Mouse (Mus musculus): Measurements from ENCODE around the gene Cd163l1. TPM values are rescaled to one million over a fixed set of nuclear protein-coding genes. Genes with fewer than 3 reads are reported as not detected.

The Cd163l1 gene
- total RNA-seq, 1 experiment from 2014 or later = not detected

DNA sequence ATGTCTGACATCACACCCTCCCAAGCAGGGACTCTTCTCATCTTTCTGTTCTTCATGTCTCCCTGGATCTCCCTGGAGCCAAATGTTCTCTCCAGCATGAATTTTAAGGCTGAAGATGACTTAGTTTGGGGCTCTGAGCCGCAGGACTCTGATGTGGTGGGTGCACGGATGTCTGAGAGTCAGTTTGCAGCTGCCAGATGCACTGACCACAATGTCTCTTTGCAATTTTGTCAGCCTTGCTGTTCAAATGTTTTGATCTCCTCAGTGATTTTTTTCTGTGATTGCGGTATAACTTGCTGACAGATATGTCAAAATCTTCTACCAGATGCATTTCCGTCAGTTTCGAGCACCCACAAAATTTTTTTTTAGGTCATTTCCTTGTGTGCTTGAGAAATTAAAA lies 4.2 kb upstream of the Cd163l1 start:
- ATAC-seq (replicated peaks; ENCODE audit: low read depth, poor library complexity, severe bottlenecking) = no peak

- no peak for ATAC-seq (replicated peaks; ENCODE audit: low read depth, poor library complexity, severe bottlenecking)
These were observed 1.2 kb downstream of the Cd163l1 start for GRCm38 (mm10) chr7:140219268-140219667.

DNA sequence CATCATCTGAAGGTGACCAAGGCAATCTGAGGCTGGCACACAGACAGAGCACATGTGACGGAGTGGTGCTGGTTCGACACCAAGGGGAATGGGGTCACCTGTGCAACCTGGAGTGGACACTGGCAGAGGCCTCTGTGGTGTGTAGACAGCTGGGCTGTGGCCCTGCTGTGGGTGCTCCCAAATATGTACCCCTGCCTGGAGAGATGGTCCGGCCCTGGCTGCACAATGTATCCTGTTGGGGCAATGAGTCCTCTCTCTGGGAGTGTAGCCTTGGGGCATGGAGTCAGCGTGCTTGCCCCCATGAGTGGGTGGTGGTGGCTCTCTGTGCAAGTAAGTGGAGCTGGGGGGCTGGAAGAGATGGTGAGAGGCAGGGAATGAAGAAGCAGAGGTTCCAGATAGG lies 2.3 kb downstream of the Cd163l1 start:
- no peak for ATAC-seq (replicated peaks; ENCODE audit: low read depth, poor library complexity, severe bottlenecking)

DNA sequence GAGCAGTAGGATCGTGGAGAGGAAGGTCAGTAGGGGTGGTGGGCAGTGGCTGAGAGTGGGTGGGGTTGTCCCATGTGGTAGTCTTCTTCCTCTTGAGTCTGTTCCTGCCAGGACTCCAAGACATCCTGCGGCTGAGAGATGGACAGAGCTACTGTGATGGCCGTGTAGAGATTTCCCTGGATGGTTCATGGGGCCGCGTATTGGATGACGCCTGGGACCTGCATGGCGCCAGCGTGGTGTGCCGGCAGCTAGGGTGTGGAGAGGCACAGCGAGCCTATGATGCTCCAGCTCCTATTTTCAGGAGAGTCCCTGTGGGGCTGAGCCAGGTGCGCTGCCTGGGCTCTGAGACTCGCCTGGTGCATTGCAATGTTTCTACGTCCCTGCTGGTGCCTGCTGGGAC lies 6.1 kb downstream of the Cd163l1 start:
- no peak for ATAC-seq (replicated peaks; ENCODE audit: low read depth, poor library complexity, severe bottlenecking)

DNA sequence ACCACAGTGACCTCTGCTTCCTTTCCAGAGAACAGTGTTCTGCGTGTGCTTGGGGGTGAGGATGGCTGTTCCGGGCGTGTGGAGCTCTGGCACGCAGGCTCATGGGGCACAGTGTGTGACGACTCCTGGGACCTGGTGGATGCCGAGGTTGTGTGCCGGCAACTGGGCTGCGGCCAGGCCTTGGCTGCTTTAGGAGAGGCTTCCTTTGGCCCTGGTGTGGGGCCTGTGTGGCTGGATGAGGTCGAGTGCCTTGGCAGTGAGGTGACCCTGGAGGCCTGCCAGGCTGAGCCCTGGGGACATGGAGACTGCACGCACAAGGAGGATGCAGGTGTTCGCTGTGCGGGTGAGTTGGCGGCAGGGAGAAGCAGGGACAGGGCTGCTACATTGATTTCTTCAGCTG lies 10.4 kb downstream of the Cd163l1 start:
- ATAC-seq (replicated peaks; ENCODE audit: low read depth, poor library complexity, severe bottlenecking) = no peak

DNA sequence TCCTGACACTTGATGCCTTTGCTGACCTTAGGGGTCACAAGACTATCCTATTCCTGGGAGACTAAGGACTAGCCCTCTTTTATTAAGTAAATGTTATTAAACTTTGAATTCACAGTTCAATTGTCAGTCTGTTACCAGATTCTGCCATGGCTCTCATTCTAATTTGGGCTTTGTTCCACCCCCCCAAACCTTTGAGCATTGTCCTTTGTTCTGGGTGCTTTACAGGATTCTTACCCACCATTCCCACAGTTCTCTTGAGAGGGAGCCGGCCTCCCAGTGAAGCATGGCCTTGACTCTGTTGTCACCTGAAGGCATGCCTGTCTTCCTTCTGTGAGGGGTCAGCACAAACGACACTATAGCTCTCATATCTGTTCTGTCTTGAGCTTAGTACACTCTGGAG lies 13.0 kb downstream of the Cd163l1 start:
- no peak for ATAC-seq (replicated peaks; ENCODE audit: low read depth, poor library complexity, severe bottlenecking)

DNA sequence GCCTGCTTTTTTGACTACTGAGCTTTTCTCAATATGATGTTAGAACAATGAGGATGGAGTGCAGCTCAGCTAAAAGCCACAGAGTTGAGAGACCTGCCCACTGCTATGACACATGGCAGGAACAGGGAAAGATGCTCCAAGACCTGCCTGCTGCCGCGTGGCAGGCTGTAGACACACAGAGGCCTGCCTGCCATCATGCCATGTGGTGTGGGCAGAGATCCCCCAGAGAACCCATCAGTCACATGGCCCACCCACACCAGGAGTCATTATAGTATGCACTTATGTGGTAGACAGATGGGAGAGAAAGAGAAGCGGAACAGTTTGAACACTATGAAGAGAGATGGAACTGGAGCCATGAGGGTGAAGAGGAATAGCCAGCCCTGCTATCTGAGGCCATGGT lies 15.6 kb downstream of the Cd163l1 start:
- ATAC-seq (replicated peaks; ENCODE audit: low read depth, poor library complexity, severe bottlenecking) = no peak

GRCm38 (mm10) chr7:140247216-140247615 lies 29.1 kb downstream of the Cd163l1 start, which contains the start of gene 5830411N06Rik:
5830411N06Rik (plus strand) TSS chr7:140247284.
- no peak for ATAC-seq (replicated peaks; ENCODE audit: low read depth, poor library complexity, severe bottlenecking)

DNA sequence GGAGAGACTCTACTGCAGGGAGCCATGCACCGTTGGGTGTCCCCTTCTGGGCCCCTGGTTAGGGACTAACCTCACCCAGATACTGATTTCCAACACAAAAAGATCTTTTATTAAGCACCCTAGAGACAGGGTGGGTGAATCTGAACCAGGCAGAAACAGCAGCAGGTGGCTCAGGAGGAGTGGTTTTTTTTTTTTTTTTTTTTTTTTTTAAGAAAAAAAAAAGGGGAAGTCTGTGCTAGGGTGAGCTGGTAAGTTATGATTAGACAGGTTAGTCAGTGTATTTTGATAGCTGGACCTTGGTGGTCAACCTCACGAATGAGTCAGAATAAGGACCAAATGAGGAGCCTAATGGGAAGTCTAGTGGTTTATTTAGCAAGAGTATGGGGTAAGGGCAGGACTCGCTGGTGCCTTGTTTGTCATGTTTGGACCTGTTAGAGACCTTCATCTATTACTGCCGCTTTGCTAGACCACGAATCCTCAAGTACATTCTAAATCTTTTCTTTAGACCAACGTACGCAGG lies 35.8 kb downstream of the Cd163l1 start:
- peak; percentile 52 for ATAC-seq (replicated peaks; ENCODE audit: low read depth, poor library complexity, severe bottlenecking)

Other genes with a start within 250 kb of the Cd163l1 start
- 0.49 TPM in 1 of 2 replicates, not detected in the other for gene 6430531B16Rik, start 239.5 kb upstream of the Cd163l1 start, total RNA-seq (2017)
- 0.34 and 0.46 TPM in 2 replicates for gene Adam8, start 225.7 kb upstream of the Cd163l1 start, total RNA-seq (2017)
- 21.7 and 23.6 TPM in 2 replicates for gene Zfp511, start 181.9 kb upstream of the Cd163l1 start, total RNA-seq (2017)
- gene Tubgcp2, start 181.6 kb upstream of the Cd163l1 start, total RNA-seq (2017) = 47.4 and 54.2 TPM in 2 replicates
- gene Msx3, start 169.2 kb upstream of the Cd163l1 start, total RNA-seq (2017) = not detected in 2 replicates
- not detected in 2 replicates for gene Caly, start 135.7 kb upstream of the Cd163l1 start, total RNA-seq (2017)
- not detected in 2 replicates for gene Prap1, start 124.9 kb upstream of the Cd163l1 start, total RNA-seq (2017)
- gene Fuom, start 115.8 kb upstream of the Cd163l1 start, total RNA-seq (2017) = 2.8 and 6.6 TPM in 2 replicates
- 11.1 and 11.4 TPM in 2 replicates for gene Paox, start 102.5 kb upstream of the Cd163l1 start, total RNA-seq (2017)
- gene Echs1, start 101.8 kb upstream of the Cd163l1 start, total RNA-seq (2017) = 59.3 and 73.0 TPM in 2 replicates
- gene Mtg1, start 80.7 kb upstream of the Cd163l1 start, total RNA-seq (2017) = 13.6 and 21.2 TPM in 2 replicates
- not detected in 2 replicates for gene Sprn, start 63.4 kb upstream of the Cd163l1 start, total RNA-seq (2017)
- gene Olfr522, start 53.5 kb upstream of the Cd163l1 start, total RNA-seq (2017) = not detected in 2 replicates
- gene Olfr523, start 45.0 kb upstream of the Cd163l1 start, total RNA-seq (2017) = not detected in 2 replicates
- gene Olfr524, start 12.3 kb upstream of the Cd163l1 start, total RNA-seq (2017) = not detected in 2 replicates
- gene 5830411N06Rik, start 29.0 kb downstream of the Cd163l1 start, total RNA-seq (2017) = not detected in 2 replicates
- gene Olfr525, start 102.6 kb downstream of the Cd163l1 start, total RNA-seq (2017) = not detected in 2 replicates
- gene Olfr527, start 115.8 kb downstream of the Cd163l1 start, total RNA-seq (2017) = not detected in 2 replicates
- not detected in 2 replicates for gene Olfr60, start 143.4 kb downstream of the Cd163l1 start, total RNA-seq (2017)
- not detected in 2 replicates for gene Olfr530, start 158.1 kb downstream of the Cd163l1 start, total RNA-seq (2017)
- not detected in 2 replicates for gene Olfr531, start 184.7 kb downstream of the Cd163l1 start, total RNA-seq (2017)
- gene Olfr532, start 203.4 kb downstream of the Cd163l1 start, total RNA-seq (2017) = not detected in 2 replicates
- gene Olfr533, start 245.1 kb downstream of the Cd163l1 start, total RNA-seq (2017) = not detected in 2 replicates

All from common myeloid progenitor, adult 5-6 weeks (primary cell).